Mouse (Mus musculus) embryonic fibroblast, embryonic 13.5 days (primary cell): ENCODE measurements around the gene Dok5.

Experiments used
- CTCF ChIP-seq: IDR thresholded peaks from 2 replicates; pipeline ENCODE4 v1.5.1; 2011; ENCODE audit warnings: mild to moderate bottlenecking, control low read depth, low read length, moderate library complexity, borderline replicate concordance; ENCODE audit not compliant: insufficient read depth
- POLR2A ChIP-seq: IDR thresholded peaks from 2 replicates; pipeline ENCODE4 v1.6.1; 2011; ENCODE audit warnings: low read depth, mild to moderate bottlenecking, control low read depth, low read length, moderate library complexity

- TF ChIP-seq CTCF (no peak), POLR2A (no peak)
These were observed 5.8 kb upstream of the Dok5 start for GRCm38 (mm10) chr2:170725796-170726195.
